ENCODE assay signal across 23 mouse cellular contexts in the genomic region with DNA sequence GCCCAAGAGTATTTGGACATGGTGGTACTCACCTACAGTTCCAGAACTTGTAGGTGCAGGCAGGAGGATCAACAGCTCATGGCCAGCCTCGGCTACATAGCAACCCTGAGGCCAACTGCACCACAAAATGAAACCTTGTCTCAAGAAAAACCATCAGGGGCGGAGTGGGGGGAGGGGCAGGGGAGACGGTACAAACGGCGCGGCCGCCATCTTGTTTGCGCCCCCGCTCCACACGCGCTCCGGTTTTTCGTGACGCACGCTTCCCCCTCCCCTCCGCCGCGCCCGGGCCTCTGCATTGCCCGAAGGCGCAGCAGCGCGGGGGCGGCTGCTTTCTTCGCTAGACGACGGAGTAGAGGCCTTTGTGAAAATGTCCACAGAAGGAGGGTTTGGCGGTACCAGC.
A peak's percentile ranks its signal among the peaks of the same experiment; 100 is the strongest.
DNase-seq lines count a peak whose midpoint lies in the region; ATAC-seq and TF ChIP-seq lines count a peak whose summit lies in the region.
"Had no signal": no experiment of that assay in that cellular context is flagged by ENCODE, and none has a peak within 500 bp of the region (broad histone marks: within the 10 kb centered on the region; RNA-seq: fewer than 3 reads in every experiment).

No protein-coding gene starts in this region.

- in situ Hi-C loops in ES-E14 (cut with MboI; ENCODE audit: low sequenced_read_pairs in 2 of 2, unreplicated experiment in 2 of 2), result no loop called here

- no peak overlapping the region for H3K27ac ChIP-seq in ES-Bruce4 (ENCODE audit: insufficient read depth, low read length)
- H3K27ac ChIP-seq in ES-E14 (ENCODE audit: insufficient read depth, low read depth, low read length, poor library complexity, severe bottlenecking), result no peak overlapping the region
- no peak overlapping the region for H3K27ac ChIP-seq in layer of hippocampus, adult 2 months
- no peak overlapping the region for H3K27ac ChIP-seq in midbrain, embryonic 11.5 days (ENCODE audit: low read depth, low read length)
- no peak overlapping the region for H3K27ac ChIP-seq in hindbrain, embryonic 13.5 days
- H3K27ac ChIP-seq: forebrain, embryonic 13.5 days; heart, embryonic 10.5 days; left cerebral cortex, adult 2 months had no signal

- H3K36me3 ChIP-seq in ES-Bruce4 (ENCODE audit: control insufficient read depth, insufficient read depth, low read length, poor library complexity, severe bottlenecking) (no peaks in the 10 kb centered on the region), ES-E14 (ENCODE audit: control insufficient read depth, insufficient read depth, low read length, poor library complexity, severe bottlenecking) (no peaks in the 10 kb centered on the region)
- no peaks in the 10 kb centered on the region for H3K36me3 ChIP-seq in midbrain, embryonic 11.5 days (ENCODE audit: control insufficient read depth, insufficient read depth, low read length)
- no peaks in the 10 kb centered on the region for H3K36me3 ChIP-seq in hindbrain, embryonic 13.5 days
- H3K36me3 ChIP-seq: heart, embryonic 10.5 days had no signal

- DNase-seq in ES-E14 (ENCODE audit: low read depth, low spot score), result peak; percentile 20
- no peak for DNase-seq in layer of hippocampus, adult 2 months (ENCODE audit: low spot score in 2 of 2)
- no peak for DNase-seq in midbrain, embryonic 11.5 days (ENCODE audit: low spot score, missing footprints)
- no peak for DNase-seq in adrenal gland, postnatal 25 days
- DNase-seq: adrenal gland, adult 2 months; cerebellum, adult 9-11 months; embryo, embryonic 11 days; gastrocnemius, postnatal 25 days; kidney, adult 2 months; kidney, postnatal 14 days; left cerebral cortex, postnatal 4 days; liver; liver, postnatal 0 days; lung, postnatal 10 days; right cerebral cortex, postnatal 4 days had no signal

- 87% methylated on average over 28 of the region's 28 CpGs for WGBS in midbrain, embryonic 11.5 days
- WGBS in hindbrain, embryonic 13.5 days, result 85% methylated on average over 28 of the region's 28 CpGs

- TF ChIP-seq POLR2A in ES-Bruce4 (IDR thresholded peaks at IDR 0.05; ENCODE audit: insufficient read depth, low read length), result no peak

- no peak overlapping the region; the same call in 1 of the 2 replicates for H3K9ac ChIP-seq in ES-Bruce4 (ENCODE audit: low read depth, poor library complexity, severe bottlenecking)
- H3K9ac ChIP-seq in ES-E14 (ENCODE audit: insufficient read depth, low read depth, low read length, poor library complexity, severe bottlenecking), result no peak overlapping the region
- no peak overlapping the region for H3K9ac ChIP-seq in midbrain, embryonic 11.5 days (ENCODE audit: low read length)
- H3K9ac ChIP-seq in hindbrain, embryonic 13.5 days, result no peak overlapping the region
- H3K9ac ChIP-seq: forebrain, embryonic 13.5 days; liver, postnatal 0 days had no signal

- H3K4me1 ChIP-seq in ES-Bruce4 (ENCODE audit: control insufficient read depth, insufficient read depth, low read length), result no peaks in the 10 kb centered on the region
- H3K4me1 ChIP-seq in ES-E14 (ENCODE audit: control insufficient read depth in 2 of 2, insufficient read depth in 2 of 2, low read length in 2 of 2, poor library complexity in 1 of 2), result no peaks in the 10 kb centered on the region
- no peaks in the 10 kb centered on the region for H3K4me1 ChIP-seq in midbrain, embryonic 11.5 days (ENCODE audit: control insufficient read depth, insufficient read depth, low read length)
- H3K4me1 ChIP-seq in hindbrain, embryonic 13.5 days (replicated peaks), result no peaks in the 10 kb centered on the region
- H3K4me1 ChIP-seq: forebrain, embryonic 13.5 days; heart, embryonic 10.5 days; megakaryocyte, embryonic 14.5 days had no signal

- peak; percentile 80 for ATAC-seq in erythroblast, adult 5-6 weeks (replicated peaks; ENCODE audit: low FRiP score, poor library complexity, severe bottlenecking)
- peak; percentile 47; the same call in 1 of the 2 replicates for ATAC-seq in monocyte, adult 5-6 weeks (replicated peaks; ENCODE audit: insufficient number of reproducible peaks, low FRiP score, low TSS enrichment, poor library complexity, severe bottlenecking)
- no peak for ATAC-seq in midbrain, embryonic 11.5 days (ENCODE audit: low FRiP score)
- no peak for ATAC-seq in hindbrain, embryonic 13.5 days (ENCODE audit: low FRiP score)
- ATAC-seq: forebrain, embryonic 13.5 days; liver, postnatal 0 days had no signal

- H3K27me3 ChIP-seq in ES-Bruce4 (ENCODE audit: control insufficient read depth, insufficient read depth, low read length, poor library complexity, severe bottlenecking), result no peaks in the 10 kb centered on the region
- H3K27me3 ChIP-seq in midbrain, embryonic 11.5 days (ENCODE audit: control insufficient read depth, insufficient read depth, low read length), result no peaks in the 10 kb centered on the region
- no peaks in the 10 kb centered on the region for H3K27me3 ChIP-seq in hindbrain, embryonic 13.5 days
- H3K27me3 ChIP-seq: forebrain, embryonic 13.5 days; megakaryocyte, embryonic 14.5 days had no signal

- H3K4me2 ChIP-seq in midbrain, embryonic 11.5 days, result no peak overlapping the region
- H3K4me2 ChIP-seq in hindbrain, embryonic 13.5 days, result no peak overlapping the region
- H3K4me2 ChIP-seq: forebrain, embryonic 13.5 days had no signal

- H3K4me3 ChIP-seq in ES-Bruce4 (ENCODE audit: low read depth, low read length) (peak overlapping the region; percentile 49), ES-E14 (ENCODE audit: insufficient read depth in 1 of 2, low read depth in 1 of 2, low read length in 2 of 2, poor library complexity in 1 of 2, severe bottlenecking in 1 of 2) (peak overlapping the region; percentile 25 to 30; a peak in 3 of 4 replicates)
- H3K4me3 ChIP-seq in layer of hippocampus, adult 2 months, result no peak overlapping the region; the same call in 1 of the 2 replicates
- no peak overlapping the region for H3K4me3 ChIP-seq in midbrain, embryonic 11.5 days (ENCODE audit: low read depth, low read length)
- no peak overlapping the region for H3K4me3 ChIP-seq in hindbrain, embryonic 13.5 days
- H3K4me3 ChIP-seq: forebrain, embryonic 13.5 days; heart, embryonic 10.5 days; left cerebral cortex, adult 2 months; megakaryocyte, embryonic 14.5 days had no signal

- TF ChIP-seq EP300 in ES-Bruce4 (IDR thresholded peaks at IDR 0.05; ENCODE audit: insufficient read depth, low read depth, low read length), result no peak

- TF ChIP-seq CTCF in ES-Bruce4 (IDR thresholded peaks at IDR 0.05; ENCODE audit: low read depth, low read length), result no peak
- TF ChIP-seq CTCF in layer of hippocampus, adult 2 months (conservative IDR thresholded peaks at IDR 0.05), result no peak

- H3K9me3 ChIP-seq in ES-Bruce4 (replicated peaks; ENCODE audit: control insufficient read depth, insufficient read depth, low read length, poor library complexity, severe bottlenecking) (no peaks in the 10 kb centered on the region; the same call in 1 of the 2 replicates), ES-E14 (ENCODE audit: control insufficient read depth, insufficient read depth, low read depth, low read length) (no peaks in the 10 kb centered on the region)
- H3K9me3 ChIP-seq in midbrain, embryonic 11.5 days (ENCODE audit: control insufficient read depth, low read length), result no peaks in the 10 kb centered on the region
- H3K9me3 ChIP-seq in hindbrain, embryonic 13.5 days, result no peaks in the 10 kb centered on the region
- H3K9me3 ChIP-seq: forebrain, embryonic 13.5 days; heart, embryonic 10.5 days had no signal

TF ChIP-seq in ES-E14, 5 proteins besides CTCF, POLR2A, EP300 and RAD21:
- TF ChIP-seq HCFC1 (IDR thresholded peaks at IDR 0.05; ENCODE audit: borderline replicate concordance, insufficient read depth, low read length) (no peak), ZNF384 (IDR thresholded peaks at IDR 0.05; ENCODE audit: low read depth, low read length) (no peak), MAFK (IDR thresholded peaks at IDR 0.05; ENCODE audit: insufficient read depth, low read depth, low read length) (no peak), CHD2 (IDR thresholded peaks at IDR 0.05; ENCODE audit: low read depth, low read length) (no peak), ZC3H11A (IDR thresholded peaks at IDR 0.05; ENCODE audit: borderline replicate concordance, low read depth, low read length) (no peak)

Comparison
In these comparisons a context has a peak if more than half of its experiments do, and no peak if none do; other contexts are left out.
1. H3K4me3 ChIP-seq: peak in ES-Bruce4 (single experiment) and ES-E14 (2 of 2); none in layer of hippocampus, adult 2 months (single experiment), midbrain, embryonic 11.5 days (single experiment) and hindbrain, embryonic 13.5 days (single experiment).
2. ATAC-seq: peak in erythroblast, adult 5-6 weeks (single experiment) and monocyte, adult 5-6 weeks (single experiment); none in midbrain, embryonic 11.5 days (single experiment) and hindbrain, embryonic 13.5 days (single experiment).